Mouse (Mus musculus): Measurements from ENCODE around the gene Cry2.

DNA sequence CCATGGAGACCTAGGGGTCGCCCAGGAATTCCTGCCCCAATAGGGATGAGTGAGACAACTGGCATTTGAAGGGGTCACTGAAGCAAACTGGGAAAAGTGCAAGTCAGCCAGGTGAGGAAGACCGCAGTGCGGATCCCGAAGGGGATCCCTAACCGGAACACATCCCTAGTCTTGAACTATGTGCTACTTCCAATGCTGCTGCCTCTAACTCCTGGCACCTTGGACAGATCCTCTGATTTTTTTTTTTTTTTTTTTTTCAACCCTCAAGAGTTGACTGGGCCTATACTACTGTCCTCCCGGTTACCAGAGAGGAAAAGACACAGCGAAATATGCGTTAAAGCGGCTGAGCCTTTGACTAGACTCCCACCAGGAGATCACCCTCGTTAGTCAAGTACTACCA lies 44.2 kb downstream of the Cry2 start:
- TF ChIP-seq CTCF (IDR thresholded peaks at IDR 0.05; ENCODE audit: low read depth) (no peak), EP300 (IDR thresholded peaks at IDR 0.05; ENCODE audit: low read depth) (no peak)

Data from liver, embryonic 14.5 days (tissue).